9 mouse cellular contexts compared by ENCODE assay signal in genomic region chr10:115184697-115185096, GRCm38 (mm10). TPM values are rescaled to one million over a fixed set of nuclear protein-coding genes. Genes with fewer than 3 reads are reported as not detected.
DNase-seq lines count a peak whose midpoint lies in the region; ATAC-seq and TF ChIP-seq lines count a peak whose summit lies in the region.
"Had no signal": no experiment of that assay in that cellular context is flagged by ENCODE, and none has a peak within 500 bp of the region (broad histone marks: within the 10 kb centered on the region; RNA-seq: fewer than 3 reads in every experiment).

Gene Tph2 (minus strand): TSS chr10:115185022.

- peak; percentile 96 for ATAC-seq in frontal cortex, adult (ENCODE audit: low TSS enrichment)
- ATAC-seq in hindbrain, embryonic 15.5 days (ENCODE audit: low FRiP score, low read depth), result peak; percentile 82
- peak; percentile 100 for ATAC-seq in megakaryocyte-erythroid progenitor cell, adult 5-6 weeks (replicated peaks; ENCODE audit: low FRiP score, low TSS enrichment, poor library complexity, severe bottlenecking)

- H3K27ac ChIP-seq in cerebellum, adult 2 months (ENCODE audit: insufficient read depth, low read length), result no peak within 1 kb of the TSS
- no peak within 1 kb of the TSS for H3K27ac ChIP-seq in hindbrain, embryonic 15.5 days (replicated peaks)
- H3K27ac ChIP-seq: limb, embryonic 12.5 days had no signal

- no peaks in the 10 kb centered on the region for H3K27me3 ChIP-seq in cerebellum, adult 2 months (ENCODE audit: control insufficient read depth, insufficient read depth, low read length)
- H3K27me3 ChIP-seq in hindbrain, embryonic 15.5 days, result no peaks in the 10 kb centered on the region
- H3K27me3 ChIP-seq: limb, embryonic 12.5 days had no signal

- 1% methylated on average over 9 of the region's 9 CpGs for WGBS in cerebellum, adult 2 months
- 5% methylated on average over 9 of the region's 9 CpGs for WGBS in hindbrain, embryonic 15.5 days

- no peaks in the 10 kb centered on the region for H3K4me1 ChIP-seq in cerebellum, adult 2 months (ENCODE audit: control insufficient read depth, insufficient read depth, low read length)
- 0 out of 2 replicates have a peak, but pooled peaks cover 6% of the 10 kb centered on the region for H3K4me1 ChIP-seq in hindbrain, embryonic 15.5 days (replicated peaks)
- H3K4me1 ChIP-seq: limb, embryonic 12.5 days had no signal

- peak within 1 kb of the TSS; percentile 12 for H3K4me3 ChIP-seq in cerebellum, adult 2 months (replicated peaks; ENCODE audit: insufficient read depth, low read depth, low read length)
- no peak within 1 kb of the TSS for H3K4me3 ChIP-seq in hindbrain, embryonic 15.5 days
- H3K4me3 ChIP-seq: limb, embryonic 12.5 days had no signal

- peak; percentile 81 for DNase-seq in Muller cell, postnatal 12 days (ENCODE audit: inconsistent ontology term)
- DNase-seq in cerebellum, adult 2 months, result peak; percentile 75 to 80
- peak; percentile 57 to 64 for DNase-seq in layer of hippocampus, postnatal 36 days
- DNase-seq in right cerebral cortex, postnatal 10 days (ENCODE audit: low spot score in 2 of 2), result peak; percentile 73 to 74
- DNase-seq in urinary bladder, postnatal 14 days (ENCODE audit: low spot score), result peak; percentile 77

- no peaks in the 10 kb centered on the region for H3K9me3 ChIP-seq in hindbrain, embryonic 15.5 days
- H3K9me3 ChIP-seq: limb, embryonic 12.5 days had no signal

- no peak for TF ChIP-seq POLR2A in cerebellum, adult 2 months (IDR thresholded peaks at IDR 0.05; ENCODE audit: borderline replicate concordance, insufficient read depth, low read length)

- TF ChIP-seq CTCF in cerebellum, adult 2 months (IDR thresholded peaks at IDR 0.05; ENCODE audit: borderline replicate concordance, insufficient read depth, low read depth, low read length), result peak; percentile 48; the same call in 1 of the 2 replicates

- no peaks in the 10 kb centered on the region for H3K36me3 ChIP-seq in hindbrain, embryonic 15.5 days
- H3K36me3 ChIP-seq: limb, embryonic 12.5 days had no signal

- no peak within 1 kb of the TSS for H3K9ac ChIP-seq in hindbrain, embryonic 15.5 days
- H3K9ac ChIP-seq: limb, embryonic 12.5 days had no signal

- peak within 1 kb of the TSS; percentile 24; the same call in 1 of the 2 replicates for H3K4me2 ChIP-seq in hindbrain, embryonic 15.5 days
- H3K4me2 ChIP-seq: limb, embryonic 12.5 days had no signal

RNA-seq across cellular contexts. Expression of gene Tph2, which starts in this region (rescaled TPM):
- 6.7 and 6.9 TPM in 2 replicates for polyA plus RNA-seq in cerebellum, adult 2 months (2012; rRNA removed)
- polyA plus RNA-seq in hindbrain, embryonic 15.5 days (2015; fragmentation: Nextera tagmentation; extraction: Ambion mirVana), result 8.4 and 8.8 TPM in 2 replicates
- under 1 TPM; 0.67 to 0.73 TPM for total RNA-seq in layer of hippocampus, postnatal 36 days (2021)
- total RNA-seq in megakaryocyte-erythroid progenitor cell, adult 5-6 weeks (2014; fragmentation: Nextera tagmentation), result not detected in 2 replicates
- total RNA-seq in megakaryocyte-erythroid progenitor cell, adult 5-6 weeks (2017), result not detected in 2 replicates
- polyA plus RNA-seq: limb, embryonic 12.5 days had no signal

Comparison
In these comparisons a context has a peak if more than half of its experiments do, and no peak if none do; other contexts are left out.
1. Peak in DNase-seq in layer of hippocampus, postnatal 36 days; RNA of the gene not detected or under 1 TPM.
2. Peak in ATAC-seq in megakaryocyte-erythroid progenitor cell, adult 5-6 weeks; RNA of the gene not detected or under 1 TPM.